Mouse (Mus musculus) testis, adult 2 months (tissue): ENCODE measurements at regions not wholly inside any gene's neighbourhood (a gene's known extent, or its start where the extent isn't known, plus 50 kb on each side); places are given as distances from the start of the nearest gene placed in this dataset.

Source experiments
- H3K27ac ChIP-seq: fragments of 200-500 bp; 2 replicates; pipeline ENCODE4 v1.5.1; 2012; ENCODE audit warnings: low read depth, low read length; ENCODE audit not compliant: control insufficient read depth, insufficient read depth
- H3K27me3 ChIP-seq: fragments of 200-500 bp; 2 replicates; pipeline ENCODE4 v1.6.1; 2012; ENCODE audit warnings: mild to moderate bottlenecking, low read length, moderate library complexity; ENCODE audit not compliant: control insufficient read depth, insufficient read depth
- H3K36me3 ChIP-seq: fragments of 200-500 bp; 2 replicates; pipeline ENCODE4 v1.6.1; 2012; ENCODE audit warnings: mild to moderate bottlenecking, low read length; ENCODE audit not compliant: control insufficient read depth, insufficient read depth
- H3K4me1 ChIP-seq: fragments of 200-500 bp; 2 replicates; pipeline ENCODE4 v1.6.1; 2012; ENCODE audit warnings: low read length; ENCODE audit not compliant: control insufficient read depth, insufficient read depth
- H3K4me3 ChIP-seq: fragments of 200-500 bp; 2 replicates; pipeline ENCODE4 v1.5.1; 2012; ENCODE audit warnings: low read depth, mild to moderate bottlenecking, low read length, moderate library complexity, mixed read lengths; ENCODE audit not compliant: control insufficient read depth
- CTCF ChIP-seq: fragments of 200-500 bp; IDR thresholded peaks from 2 replicates; pipeline ENCODE4 v1.5.1; 2012; ENCODE audit warnings: low read depth, mild to moderate bottlenecking, inconsistent platforms, low read length, moderate library complexity; ENCODE audit not compliant: control insufficient read depth, insufficient read depth, insufficient replicate concordance
- POLR2A ChIP-seq: fragments of 200-500 bp; IDR thresholded peaks from 2 replicates; pipeline ENCODE4 v1.6.1; 2012; ENCODE audit warnings: low read depth, mild to moderate bottlenecking, inconsistent platforms, low read length, moderate library complexity; ENCODE audit not compliant: control insufficient read depth

- TF ChIP-seq CTCF, result no peak
- TF ChIP-seq POLR2A, result no peak
- no peaks in the 10 kb centered on the region for H3K36me3 ChIP-seq
- no peak overlapping the region for H3K4me3 ChIP-seq
- H3K27ac ChIP-seq, result no peak overlapping the region
- no peaks in the 10 kb centered on the region for H3K4me1 ChIP-seq
- no peaks in the 10 kb centered on the region for H3K27me3 ChIP-seq
Observed at GRCm38 (mm10) chr12:26559560-26559959, 90.6 kb downstream of the Cmpk2 start.

GRCm38 (mm10) chr12:26557411-26557810, 88.4 kb downstream of the Cmpk2 start:
- Histone ChIP-seq H3K27me3 (no peaks in the 10 kb centered on the region), H3K4me1 (no peaks in the 10 kb centered on the region), H3K27ac (no peak overlapping the region), H3K4me3 (no peak overlapping the region), H3K36me3 (no peaks in the 10 kb centered on the region)
- TF ChIP-seq CTCF, result no peak

GRCm38 (mm10) chr12:26551168-26551926, 82.3 kb downstream of the Cmpk2 start:
- no peak overlapping the region for H3K4me3 ChIP-seq
- no peaks in the 10 kb centered on the region for H3K36me3 ChIP-seq
- no peaks in the 10 kb centered on the region for H3K4me1 ChIP-seq
- H3K27ac ChIP-seq, result no peak overlapping the region
- TF ChIP-seq POLR2A (no peak), CTCF (no peak)
- H3K27me3 ChIP-seq, result no peaks in the 10 kb centered on the region

- Histone ChIP-seq H3K4me3 (no peak overlapping the region), H3K36me3 (no peaks in the 10 kb centered on the region), H3K4me1 (no peaks in the 10 kb centered on the region), H3K27me3 (no peaks in the 10 kb centered on the region), H3K27ac (no peak overlapping the region)
- TF ChIP-seq POLR2A, result no peak
- no peak for TF ChIP-seq CTCF
Observed at GRCm38 (mm10) chr12:26547466-26547865, 78.5 kb downstream of the Cmpk2 start.

- Histone ChIP-seq H3K27me3 (no peaks in the 10 kb centered on the region), H3K36me3 (no peaks in the 10 kb centered on the region), H3K27ac (no peak overlapping the region), H3K4me1 (no peaks in the 10 kb centered on the region), H3K4me3 (no peak overlapping the region)
- TF ChIP-seq POLR2A (no peak), CTCF (no peak)
Observed at GRCm38 (mm10) chr12:26546361-26546760, 77.4 kb downstream of the Cmpk2 start.

GRCm38 (mm10) chr12:26543463-26543862, 74.5 kb downstream of the Cmpk2 start:
- Histone ChIP-seq H3K27me3 (no peaks in the 10 kb centered on the region), H3K27ac (no peak overlapping the region), H3K4me1 (no peaks in the 10 kb centered on the region), H3K4me3 (no peak overlapping the region), H3K36me3 (no peaks in the 10 kb centered on the region)
- TF ChIP-seq CTCF (no peak), POLR2A (no peak)

GRCm38 (mm10) chr12:26542451-26542850, 73.4 kb downstream of the Cmpk2 start:
- Histone ChIP-seq H3K4me3 (no peak overlapping the region), H3K27me3 (no peaks in the 10 kb centered on the region), H3K27ac (no peak overlapping the region), H3K4me1 (no peaks in the 10 kb centered on the region), H3K36me3 (no peaks in the 10 kb centered on the region)
- TF ChIP-seq POLR2A (no peak), CTCF (no peak)
